Comparison of ENCODE assay signal across 10 mouse cellular contexts in the genomic region with DNA sequence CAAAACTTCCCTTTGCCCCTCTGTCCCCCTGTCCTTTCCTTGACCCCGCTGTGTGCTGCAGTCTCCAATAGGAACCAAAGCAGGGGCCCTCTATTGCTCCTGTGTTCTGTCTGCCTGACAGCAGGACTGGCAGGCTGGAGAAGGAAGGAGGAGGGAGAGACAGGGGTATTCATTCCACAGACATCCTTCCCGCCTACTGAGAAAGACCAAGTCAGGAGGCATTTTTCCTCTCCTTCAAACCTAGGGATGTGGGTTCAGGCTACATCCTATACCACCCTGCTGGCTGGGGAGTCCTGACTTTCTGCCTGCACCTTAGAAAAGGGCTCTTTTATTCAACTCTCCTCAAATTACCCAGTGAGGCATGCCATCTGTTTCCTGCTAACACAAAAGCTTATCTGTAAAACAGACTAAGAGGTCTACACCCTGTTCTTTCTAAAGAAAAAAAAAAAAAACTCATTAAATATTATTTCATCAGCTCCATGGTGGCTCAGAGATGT.
DNase-seq lines count a peak whose midpoint lies in the region; ATAC-seq and TF ChIP-seq lines count a peak whose summit lies in the region.
"Had no signal": no experiment of that assay in that cellular context is flagged by ENCODE, and none has a peak within 500 bp of the region (broad histone marks: within the 10 kb centered on the region; RNA-seq: fewer than 3 reads in every experiment).

No protein-coding gene starts in this region.

- no peak overlapping the region for H3K27ac ChIP-seq in forebrain, embryonic 12.5 days
- H3K27ac ChIP-seq in forebrain, embryonic 13.5 days, result no peak overlapping the region
- H3K27ac ChIP-seq in lung, embryonic 15.5 days, result no peak overlapping the region
- H3K27ac ChIP-seq in limb, embryonic 10.5 days, result peak overlapping the region; percentile 83
- H3K27ac ChIP-seq in stomach, postnatal 0 days (replicated peaks), result 0 out of 2 replicates have a peak overlapping the region, but pooled peaks have one; percentile 1
- H3K27ac ChIP-seq: embryonic facial prominence, embryonic 13.5 days had no signal

- H3K9me3 ChIP-seq in forebrain, embryonic 12.5 days, result no peaks in the 10 kb centered on the region
- H3K9me3 ChIP-seq in forebrain, embryonic 13.5 days (replicated peaks), result no peaks in the 10 kb centered on the region
- no peaks in the 10 kb centered on the region for H3K9me3 ChIP-seq in lung, embryonic 15.5 days
- H3K9me3 ChIP-seq in limb, embryonic 10.5 days (replicated peaks), result no peaks in the 10 kb centered on the region
- H3K9me3 ChIP-seq in stomach, postnatal 0 days (ENCODE audit: control insufficient read depth, low read length), result no peaks in the 10 kb centered on the region
- H3K9me3 ChIP-seq: embryonic facial prominence, embryonic 13.5 days had no signal

- ATAC-seq in forebrain, embryonic 12.5 days (ENCODE audit: low FRiP score), result peak; percentile 3; the same call in 1 of the 2 replicates
- ATAC-seq in forebrain, embryonic 13.5 days, result no peak
- ATAC-seq in lung, embryonic 15.5 days (ENCODE audit: borderline replicate concordance, extremely low read depth, low FRiP score, low TSS enrichment), result peak; percentile 49; the same call in 1 of the 2 replicates
- peak; percentile 66; the same call in 1 of the 2 replicates for ATAC-seq in stomach, postnatal 0 days (ENCODE audit: low FRiP score, low TSS enrichment)
- no peak for ATAC-seq in granulocyte monocyte progenitor cell, adult 5-6 weeks (replicated peaks; ENCODE audit: poor library complexity, severe bottlenecking)
- ATAC-seq: Patski had no signal

- H3K4me3 ChIP-seq in forebrain, embryonic 12.5 days (replicated peaks), result no peak overlapping the region
- H3K4me3 ChIP-seq in forebrain, embryonic 13.5 days, result no peak overlapping the region
- H3K4me3 ChIP-seq in lung, embryonic 15.5 days, result no peak overlapping the region
- no peak overlapping the region for H3K4me3 ChIP-seq in limb, embryonic 10.5 days
- no peak overlapping the region for H3K4me3 ChIP-seq in stomach, postnatal 0 days (ENCODE audit: low read depth, low read length)
- H3K4me3 ChIP-seq: embryonic facial prominence, embryonic 13.5 days had no signal

- no peaks in the 10 kb centered on the region for H3K27me3 ChIP-seq in forebrain, embryonic 12.5 days
- H3K27me3 ChIP-seq in forebrain, embryonic 13.5 days, result no peaks in the 10 kb centered on the region
- no peaks in the 10 kb centered on the region for H3K27me3 ChIP-seq in lung, embryonic 15.5 days
- no peaks in the 10 kb centered on the region for H3K27me3 ChIP-seq in limb, embryonic 10.5 days (ENCODE audit: low read depth, poor library complexity, severe bottlenecking)
- H3K27me3 ChIP-seq in stomach, postnatal 0 days (ENCODE audit: control insufficient read depth, insufficient read depth, low read length), result no peaks in the 10 kb centered on the region
- H3K27me3 ChIP-seq: embryonic facial prominence, embryonic 13.5 days; Patski had no signal

- TF ChIP-seq EP300 in stomach, postnatal 0 days (optimal IDR thresholded peaks at IDR 0.05), result no peak

- no peak overlapping the region for H3K9ac ChIP-seq in forebrain, embryonic 12.5 days
- no peak overlapping the region for H3K9ac ChIP-seq in forebrain, embryonic 13.5 days
- H3K9ac ChIP-seq in lung, embryonic 15.5 days, result no peak overlapping the region
- no peak overlapping the region for H3K9ac ChIP-seq in stomach, postnatal 0 days (ENCODE audit: low read length)
- H3K9ac ChIP-seq: embryonic facial prominence, embryonic 13.5 days had no signal

- no peak for DNase-seq in lung, postnatal 25 days (ENCODE audit: low spot score)
- DNase-seq in limb, embryonic 10.5 days (ENCODE audit: low spot score), result peak; percentile 59
- no peak for DNase-seq in stomach, postnatal 0 days (ENCODE audit: low spot score)
- no peak for DNase-seq in testis, postnatal 14 days (ENCODE audit: low spot score)

- H3K4me2 ChIP-seq in forebrain, embryonic 12.5 days, result no peak overlapping the region
- H3K4me2 ChIP-seq in forebrain, embryonic 13.5 days, result no peak overlapping the region
- H3K4me2 ChIP-seq in lung, embryonic 15.5 days, result no peak overlapping the region
- H3K4me2 ChIP-seq in stomach, postnatal 0 days (replicated peaks; ENCODE audit: low read depth), result no peak overlapping the region
- H3K4me2 ChIP-seq: embryonic facial prominence, embryonic 13.5 days had no signal

- WGBS in forebrain, embryonic 12.5 days, result 10% methylated on average over 2 of the region's 2 CpGs
- 9% methylated on average over 2 of the region's 2 CpGs for WGBS in forebrain, embryonic 13.5 days
- WGBS in lung, embryonic 15.5 days, result 21% methylated on average over 2 of the region's 2 CpGs
- WGBS in limb, embryonic 10.5 days, result 11% methylated on average over 2 of the region's 2 CpGs
- WGBS in stomach, postnatal 0 days, result 19% methylated on average over 2 of the region's 2 CpGs

- TF ChIP-seq CTCF in stomach, postnatal 0 days (IDR thresholded peaks at IDR 0.05; ENCODE audit: low read depth), result no peak

- peaks cover 9% of the 10 kb centered on the region for H3K4me1 ChIP-seq in forebrain, embryonic 12.5 days
- peaks cover 6% of the 10 kb centered on the region; the same call in 1 of the 2 replicates for H3K4me1 ChIP-seq in forebrain, embryonic 13.5 days
- H3K4me1 ChIP-seq in lung, embryonic 15.5 days, result peaks cover 5% of the 10 kb centered on the region; the same call in 1 of the 2 replicates
- H3K4me1 ChIP-seq in limb, embryonic 10.5 days, result peaks cover 20% of the 10 kb centered on the region
- 0 out of 2 replicates have a peak, but pooled peaks cover 2% of the 10 kb centered on the region for H3K4me1 ChIP-seq in stomach, postnatal 0 days (replicated peaks; ENCODE audit: control insufficient read depth, insufficient read depth)

- no peaks in the 10 kb centered on the region for H3K36me3 ChIP-seq in forebrain, embryonic 12.5 days (replicated peaks)
- no peaks in the 10 kb centered on the region for H3K36me3 ChIP-seq in forebrain, embryonic 13.5 days (ENCODE audit: poor library complexity, severe bottlenecking)
- H3K36me3 ChIP-seq in lung, embryonic 15.5 days, result no peaks in the 10 kb centered on the region
- no peaks in the 10 kb centered on the region for H3K36me3 ChIP-seq in limb, embryonic 10.5 days
- no peaks in the 10 kb centered on the region for H3K36me3 ChIP-seq in stomach, postnatal 0 days (ENCODE audit: control insufficient read depth, insufficient read depth, low read length)
- H3K36me3 ChIP-seq: embryonic facial prominence, embryonic 13.5 days had no signal

Comparison
In these comparisons a context has a peak if more than half of its experiments do, and no peak if none do; other contexts are left out.
1. ATAC-seq: peak in forebrain, embryonic 12.5 days (single experiment), lung, embryonic 15.5 days (single experiment) and stomach, postnatal 0 days (single experiment); none in forebrain, embryonic 13.5 days (single experiment) and granulocyte monocyte progenitor cell, adult 5-6 weeks (single experiment).
2. H3K27ac ChIP-seq: peak in limb, embryonic 10.5 days (single experiment) and stomach, postnatal 0 days (single experiment); none in forebrain, embryonic 12.5 days (single experiment), forebrain, embryonic 13.5 days (single experiment) and lung, embryonic 15.5 days (single experiment).